ENCODE assay signal across 9 mouse cellular contexts in genomic region chr1:81744524-81744923, GRCm38 (mm10).
DNase-seq lines count a peak whose midpoint lies in the region; ATAC-seq and TF ChIP-seq lines count a peak whose summit lies in the region.
"Had no signal": no experiment of that assay in that cellular context is flagged by ENCODE, and none has a peak within 500 bp of the region (broad histone marks: within the 10 kb centered on the region; RNA-seq: fewer than 3 reads in every experiment).

No protein-coding gene starts in this region.

- H3K36me3 ChIP-seq in kidney, postnatal 0 days (ENCODE audit: insufficient read depth, low read length): no peaks in the 10 kb centered on the region

- no peak overlapping the region for H3K4me3 ChIP-seq in brown adipose tissue, adult 24 weeks (ENCODE audit: insufficient read depth, low read depth, low read length)
- H3K4me3 ChIP-seq in kidney, postnatal 0 days (replicated peaks; ENCODE audit: low read depth, low read length): no peak overlapping the region

- peak; percentile 3 to 15 for DNase-seq in cerebellum, postnatal 36 days
- no peak for DNase-seq in cerebellum, adult 11-12 months
- peak; percentile 70 for DNase-seq in gonadal fat pad, adult 2 months (ENCODE audit: low read depth)
- peak; percentile 82 for DNase-seq in kidney, postnatal 0 days (ENCODE audit: low spot score)
- DNase-seq in lung, postnatal 4 days: peak; percentile 52 to 55
- peak; percentile 35 for DNase-seq in right cerebral cortex, postnatal 4 days
- DNase-seq in spleen, adult 18-20 months: no peak

- 16% methylated on average over 8 of the region's 8 CpGs for WGBS in kidney, postnatal 0 days

- H3K27me3 ChIP-seq in kidney, postnatal 0 days (ENCODE audit: insufficient read depth, low read length): no peaks in the 10 kb centered on the region
- H3K27me3 ChIP-seq: CH12.LX had no signal

- TF ChIP-seq CTCF in kidney, postnatal 0 days (IDR thresholded peaks at IDR 0.05; ENCODE audit: low read depth): no peak

- peaks cover 2% of the 10 kb centered on the region; the same call in 1 of the 2 replicates for H3K4me1 ChIP-seq in brown adipose tissue, adult 24 weeks (ENCODE audit: control insufficient read depth, insufficient read depth, insufficient read length, low read length)
- no peaks in the 10 kb centered on the region for H3K4me1 ChIP-seq in kidney, postnatal 0 days (replicated peaks; ENCODE audit: insufficient read depth, low read length)

- peak; percentile 83 for ATAC-seq in kidney, postnatal 0 days (replicated peaks; ENCODE audit: low FRiP score, low read depth)

- no peak overlapping the region for H3K9ac ChIP-seq in kidney, postnatal 0 days (ENCODE audit: low read depth, low read length)

- H3K4me2 ChIP-seq in kidney, postnatal 0 days (ENCODE audit: low read length): no peak overlapping the region

- H3K27ac ChIP-seq in brown adipose tissue, adult 24 weeks (replicated peaks; ENCODE audit: low read depth, low read length): peak overlapping the region; percentile 91
- H3K27ac ChIP-seq in kidney, postnatal 0 days: peak overlapping the region; percentile 48; the same call in 1 of the 2 replicates

- no peaks in the 10 kb centered on the region for H3K9me3 ChIP-seq in kidney, postnatal 0 days (replicated peaks; ENCODE audit: low read length)

Comparison
In these comparisons a context has a peak if more than half of its experiments do, and no peak if none do; other contexts are left out.
1. DNase-seq: peak in cerebellum, postnatal 36 days (2 of 2), gonadal fat pad, adult 2 months (single experiment), kidney, postnatal 0 days (single experiment), lung, postnatal 4 days (2 of 2) and right cerebral cortex, postnatal 4 days (single experiment); none in cerebellum, adult 11-12 months (single experiment) and spleen, adult 18-20 months (0 of 2).